Mouse (Mus musculus) stomach, embryonic 14.5 days (tissue): ENCODE measurements around the gene Creb3l4. TPM values are rescaled to one million over a fixed set of nuclear protein-coding genes. Genes with fewer than 3 reads are reported as not detected.

ENCODE experiments used
- ATAC-seq: fragments of 200-750 bp; cut with Nextera tagmentation; 2 replicates; pipeline ENCODE4 v1.8.0; 2017; ENCODE audit warnings: low read depth, moderate TSS enrichment; ENCODE audit not compliant: insufficient number of reproducible peaks, insufficient read depth, low FRiP score
- H3K27ac ChIP-seq: fragments of 300-500 bp; sonication (generic); 2 replicates; pipeline ENCODE4 v1.5.1; 2014; ENCODE audit warnings: mild to moderate bottlenecking, low read length, moderate library complexity, mixed read lengths
- H3K27me3 ChIP-seq: fragments of 300-500 bp; sonication (generic); 2 replicates; pipeline ENCODE4 v1.6.1; 2014; ENCODE audit warnings: low read length, control low read depth, mixed read lengths; ENCODE audit not compliant: control insufficient read depth, insufficient read depth
- H3K36me3 ChIP-seq: fragments of 300-500 bp; sonication (generic); 2 replicates; pipeline ENCODE4 v1.6.1; 2014; ENCODE audit warnings: mild to moderate bottlenecking, control low read depth, low read length, moderate library complexity, mixed read lengths; ENCODE audit not compliant: control insufficient read depth, insufficient read depth
- H3K4me1 ChIP-seq: fragments of 300-500 bp; sonication (generic); 2 replicates; pipeline ENCODE4 v1.6.1; 2014; ENCODE audit warnings: low read length, control low read depth, mixed read lengths; ENCODE audit not compliant: control insufficient read depth, insufficient read depth
- H3K4me2 ChIP-seq: fragments of 300-500 bp; sonication (generic); replicated peaks from 2 replicates; pipeline ENCODE4 v1.6.1; 2014; ENCODE audit warnings: low read depth, low read length, control low read depth
- H3K4me3 ChIP-seq: fragments of 300-500 bp; sonication (generic); 2 replicates; pipeline ENCODE4 v1.5.1; 2014; ENCODE audit warnings: low read depth, low read length, control low read depth
- H3K9ac ChIP-seq: fragments of 300-500 bp; sonication (generic); replicated peaks from 2 replicates; pipeline ENCODE4 v1.6.1; 2014; ENCODE audit warnings: low read depth, mild to moderate bottlenecking, control low read depth, low read length, moderate library complexity, mixed read lengths
- H3K9me3 ChIP-seq: fragments of 300-500 bp; sonication (generic); 2 replicates; pipeline ENCODE4 v1.6.1; 2016; ENCODE audit warnings: low read depth, low read length, control low read depth; ENCODE audit not compliant: control insufficient read depth
- WGBS: fragments of 180-500 bp; shearing (Covaris S2); extraction: QIAGEN DNeasy Blood & Tissue Kit; methylation state at CpG from one replicate; pipeline ENCODE4 v1.1.7; 2014; 5-methylcytosine and 5-hydroxymethylcytosine counted together
- polyA plus RNA-seq: library from polyadenylated mRNA; unstranded; fragments of >200 nt; fragmentation: Nextera tagmentation; extraction: Ambion mirVana; gene quantifications from 2 replicates; pipeline ENCODE4 v1.2.1, GENCODE M21; 2014

Creb3l4 gene
- polyA plus RNA-seq, 1 experiment from 2014 or later: 20.6 TPM

GRCm38 (mm10) chr3:90215825-90216380 lies 27.4 kb downstream of the Creb3l4 start:
- no peaks in the 10 kb centered on the region for H3K9me3 ChIP-seq
- H3K4me3 ChIP-seq: no peak overlapping the region
- no peaks in the 10 kb centered on the region for H3K27me3 ChIP-seq
- ATAC-seq: no peak
- H3K27ac ChIP-seq: no peak overlapping the region
- WGBS: 30% methylated on average over 1 of the region's 1 CpGs
- H3K9ac ChIP-seq: no peak overlapping the region
- peaks cover 14% of the 10 kb centered on the region; the same call in 1 of the 2 replicates for H3K4me1 ChIP-seq
- H3K36me3 ChIP-seq: peaks cover 19% of the 10 kb centered on the region
- no peak overlapping the region for H3K4me2 ChIP-seq

DNA sequence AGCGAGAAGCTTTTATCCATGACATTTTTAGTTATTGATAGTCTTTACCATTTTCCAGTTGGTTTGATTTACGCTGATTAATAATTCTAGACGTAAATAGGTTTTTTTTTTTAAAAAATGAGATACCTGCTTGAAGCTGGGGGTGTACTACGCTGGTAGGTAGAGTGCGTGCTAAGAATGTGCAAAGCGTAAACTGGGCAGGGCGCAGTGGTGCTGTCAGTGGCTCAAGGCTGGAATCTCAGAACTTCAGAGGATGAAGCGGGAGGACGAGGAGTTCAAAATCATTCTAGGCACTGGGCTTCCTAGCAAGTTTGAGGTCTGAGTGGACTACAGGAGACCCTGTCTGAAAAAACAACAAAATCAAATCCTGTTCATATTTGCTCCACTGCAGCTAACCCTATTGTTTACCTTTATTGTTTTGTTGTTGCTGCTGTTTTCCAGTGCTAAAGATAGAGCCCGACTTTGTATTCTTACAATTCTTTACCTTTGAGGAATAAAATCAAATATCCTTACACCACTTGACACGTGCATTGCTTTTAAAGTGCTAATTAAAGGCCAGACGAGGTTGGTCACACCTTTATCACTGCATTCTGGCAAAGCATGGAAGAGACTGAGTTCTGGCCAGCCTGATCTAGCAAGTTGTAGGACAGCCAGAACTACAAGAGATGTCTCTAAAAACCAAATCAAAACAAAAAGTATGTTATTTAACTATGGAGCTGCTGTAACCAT lies 29.2 kb downstream of the Creb3l4 start:
- H3K9me3 ChIP-seq: no peaks in the 10 kb centered on the region
- H3K4me2 ChIP-seq: peak overlapping the region; percentile 65
- peaks cover 11% of the 10 kb centered on the region; the same call in 1 of the 2 replicates for H3K4me1 ChIP-seq
- peak overlapping the region; percentile 55 for H3K4me3 ChIP-seq
- no peak for ATAC-seq
- H3K9ac ChIP-seq: peak overlapping the region; percentile 4; the same call in 1 of the 2 replicates
- H3K27me3 ChIP-seq: no peaks in the 10 kb centered on the region
- no peak overlapping the region for H3K27ac ChIP-seq
- 15% methylated on average over 12 of the region's 12 CpGs for WGBS
- H3K36me3 ChIP-seq: peaks cover 30% of the 10 kb centered on the region

GRCm38 (mm10) chr3:90213377-90213866 lies 29.9 kb downstream of the Creb3l4 start, which contains the start of the genes Rps27 and Rab13:
Rps27 (minus strand) TSS chr3:90213651.
Rab13 (plus strand) TSS chr3:90213695.
- H3K27ac ChIP-seq: peak within 1 kb of the TSS; percentile 80
- H3K27me3 ChIP-seq: no peaks in the 10 kb centered on the region
- H3K4me3 ChIP-seq: peak within 1 kb of the TSS; percentile 55
- peaks cover 11% of the 10 kb centered on the region; the same call in 1 of the 2 replicates for H3K4me1 ChIP-seq
- no peaks in the 10 kb centered on the region for H3K9me3 ChIP-seq
- 0% methylated on average over 42 of the region's 42 CpGs for WGBS
- ATAC-seq: peak; percentile 95
- H3K36me3 ChIP-seq: peaks cover 37% of the 10 kb centered on the region
- H3K4me2 ChIP-seq: peak within 1 kb of the TSS; percentile 94
- H3K9ac ChIP-seq: peak within 1 kb of the TSS; percentile 72

DNA sequence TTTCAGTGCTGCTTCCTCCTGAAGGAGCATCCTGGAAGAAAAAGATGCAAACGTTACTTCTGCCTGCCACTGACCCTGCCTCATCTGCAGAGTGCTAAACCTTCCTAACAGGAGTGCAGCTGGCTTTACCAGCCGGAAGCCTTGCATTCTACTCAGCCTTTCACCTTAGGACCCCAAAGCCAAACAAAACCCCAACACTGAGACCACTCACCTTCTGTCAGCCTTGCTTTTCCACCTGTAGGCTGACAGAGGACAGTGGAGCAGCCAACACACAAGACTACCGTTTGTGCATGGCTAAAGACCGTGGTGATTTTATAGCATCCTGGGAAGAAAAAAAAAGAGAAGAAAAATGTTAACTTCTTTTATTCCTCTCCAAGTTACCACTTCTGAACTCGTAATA lies 30.6 kb downstream of the Creb3l4 start:
- WGBS: 8% methylated on average over 5 of the region's 5 CpGs
- no peak for ATAC-seq
- Histone ChIP-seq H3K27me3 (no peaks in the 10 kb centered on the region), H3K4me3 (peak overlapping the region; percentile 55), H3K9ac (peak overlapping the region; percentile 72), H3K9me3 (no peaks in the 10 kb centered on the region), H3K4me2 (peak overlapping the region; percentile 94), H3K36me3 (peaks cover 43% of the 10 kb centered on the region), H3K27ac (no peak overlapping the region; the same call in 1 of the 2 replicates), H3K4me1 (peaks cover 11% of the 10 kb centered on the region; the same call in 1 of the 2 replicates)

- peak overlapping the region; percentile 55 for H3K4me3 ChIP-seq
- no peaks in the 10 kb centered on the region for H3K27me3 ChIP-seq
- H3K9me3 ChIP-seq: no peaks in the 10 kb centered on the region
- ATAC-seq: no peak
- H3K4me2 ChIP-seq: peak overlapping the region; percentile 94
- no peak overlapping the region for H3K27ac ChIP-seq
- no peak overlapping the region for H3K9ac ChIP-seq
- H3K36me3 ChIP-seq: peaks cover 43% of the 10 kb centered on the region
- H3K4me1 ChIP-seq: peaks cover 11% of the 10 kb centered on the region; the same call in 1 of the 2 replicates
- WGBS: 76% methylated on average over 13 of the region's 13 CpGs
These were observed 31.6 kb downstream of the Creb3l4 start for GRCm38 (mm10) chr3:90211475-90212398.

DNA sequence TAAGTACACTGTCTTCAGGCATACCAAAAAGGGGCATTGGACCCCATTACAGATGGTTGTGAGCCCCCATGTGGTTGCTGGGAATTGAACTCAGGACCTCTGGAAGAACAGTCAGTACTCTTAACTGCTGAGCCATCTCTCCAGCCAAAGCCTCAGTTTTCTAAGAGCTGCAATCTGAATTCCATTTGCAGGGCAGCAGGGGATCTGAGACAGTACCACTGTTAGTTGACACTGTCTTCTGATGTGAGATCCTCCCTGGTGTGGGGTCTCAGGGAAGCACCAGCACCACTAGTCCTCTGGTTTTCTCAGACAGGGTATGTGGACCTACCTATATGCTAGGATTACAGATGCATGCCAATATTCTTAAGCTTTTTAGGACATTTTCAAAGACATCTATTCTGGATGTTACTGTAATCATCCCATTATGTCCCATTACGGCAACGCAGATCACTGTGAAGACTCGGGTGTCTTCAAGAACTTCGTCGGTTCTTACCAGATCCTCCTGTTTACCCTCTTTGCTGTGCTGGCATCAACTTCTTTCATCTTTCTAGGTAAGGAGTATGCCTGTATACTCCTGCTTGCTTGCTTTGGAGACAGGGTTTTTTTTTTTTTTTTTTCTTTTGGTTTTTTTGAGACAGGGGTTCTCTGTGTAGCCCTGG lies 33.3 kb downstream of the Creb3l4 start:
- no peaks in the 10 kb centered on the region for H3K9me3 ChIP-seq
- no peak overlapping the region for H3K4me2 ChIP-seq
- H3K27me3 ChIP-seq: no peaks in the 10 kb centered on the region
- peaks cover 43% of the 10 kb centered on the region for H3K36me3 ChIP-seq
- no peak overlapping the region for H3K4me3 ChIP-seq
- H3K27ac ChIP-seq: no peak overlapping the region
- whole genome bisulfite sequencing: 89% methylated on average over 5 of the region's 5 CpGs
- H3K4me1 ChIP-seq: peaks cover 11% of the 10 kb centered on the region; the same call in 1 of the 2 replicates
- ATAC-seq: no peak
- H3K9ac ChIP-seq: no peak overlapping the region

GRCm38 (mm10) chr3:90208662-90209061 lies 34.6 kb downstream of the Creb3l4 start:
- no peaks in the 10 kb centered on the region for H3K9me3 ChIP-seq
- peaks cover 43% of the 10 kb centered on the region for H3K36me3 ChIP-seq
- no peak for ATAC-seq
- peaks cover 11% of the 10 kb centered on the region; the same call in 1 of the 2 replicates for H3K4me1 ChIP-seq
- no peak overlapping the region for H3K9ac ChIP-seq
- no peak overlapping the region for H3K4me2 ChIP-seq
- 89% methylated on average over 2 of the region's 2 CpGs for WGBS
- H3K27ac ChIP-seq: no peak overlapping the region
- no peak overlapping the region for H3K4me3 ChIP-seq
- no peaks in the 10 kb centered on the region for H3K27me3 ChIP-seq
